Mouse (Mus musculus): Measurements from ENCODE around the gene Iqgap2. TPM values are rescaled to one million over a fixed set of nuclear protein-coding genes. Genes with fewer than 3 reads are reported as not detected.

Gene Iqgap2
- total and polyA plus RNA-seq, 2 experiments from 2014 or later, result 0.83 to 1.3 TPM

DNA sequence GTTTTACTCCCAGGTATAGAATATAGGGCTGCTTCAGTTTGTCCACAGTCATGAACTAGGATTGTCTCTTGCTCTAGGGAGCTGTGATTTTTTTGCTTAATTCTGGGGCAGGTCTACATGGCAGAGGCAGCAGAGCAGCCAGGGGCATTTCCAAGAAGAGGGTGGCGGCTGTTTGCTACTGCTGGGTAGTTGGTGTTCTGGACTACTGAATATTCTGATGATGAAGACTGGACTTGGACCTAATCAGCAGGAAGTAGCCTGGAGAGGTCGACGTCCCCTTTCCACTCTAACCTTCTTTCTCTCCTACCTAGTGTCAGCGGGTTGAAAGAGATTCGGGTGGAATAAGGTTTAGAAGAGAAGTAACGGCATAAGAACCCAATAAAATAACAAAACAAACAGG is 9.7 kb downstream of the Iqgap2 start:
- Histone ChIP-seq H3K4me2 (ENCODE audit: low read depth, low read length) (no peak overlapping the region), H3K27ac (ENCODE audit: low read depth) (no peak overlapping the region), H3K4me1 (ENCODE audit: control insufficient read depth, insufficient read depth) (no peaks in the 10 kb centered on the region), H3K36me3 (replicated peaks; ENCODE audit: control insufficient read depth, insufficient read depth, low read length) (no peaks in the 10 kb centered on the region), H3K4me3 (ENCODE audit: low read depth, low read length) (no peak overlapping the region), H3K9ac (replicated peaks; ENCODE audit: low read depth, low read length) (no peak overlapping the region), H3K9me3 (replicated peaks; ENCODE audit: control insufficient read depth, low read length) (0 out of 2 replicates have a peak, but pooled peaks cover 3% of the 10 kb centered on the region), H3K27me3 (ENCODE audit: control insufficient read depth, insufficient read depth, low read length) (no peaks in the 10 kb centered on the region)
- no peak for TF ChIP-seq CTCF (IDR thresholded peaks at IDR 0.05; ENCODE audit: low read depth)
- no peak for TF ChIP-seq EP300 (IDR thresholded peaks at IDR 0.05; ENCODE audit: low read depth)
- ATAC-seq (ENCODE audit: insufficient read depth, low read depth) (no peak), DNase-seq (ENCODE audit: low spot score) (no peak)
- 77% methylated on average over 6 of the region's 6 CpGs for WGBS

DNA sequence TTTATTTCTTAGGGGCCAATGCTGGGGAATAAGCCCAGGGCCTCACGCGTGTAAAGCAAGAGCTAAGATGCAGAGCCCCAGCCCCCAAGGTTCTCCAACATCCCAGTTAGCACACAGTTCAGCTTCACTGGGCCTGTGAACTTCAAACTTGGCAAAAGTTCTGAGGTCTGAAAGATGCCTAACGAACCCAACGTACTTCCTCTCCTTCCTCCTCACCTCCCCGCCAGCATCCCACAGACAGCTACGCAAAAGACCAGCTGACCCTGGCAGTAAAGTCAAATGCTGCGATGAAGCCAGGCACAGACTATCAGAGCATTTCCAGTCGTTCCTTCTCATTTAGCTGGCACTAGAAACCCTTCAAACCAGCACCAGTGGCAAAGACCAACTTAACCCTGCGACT is 10.3 kb downstream of the Iqgap2 start:
- no peak overlapping the region for H3K4me2 ChIP-seq (ENCODE audit: low read depth, low read length)
- H3K36me3 ChIP-seq (replicated peaks; ENCODE audit: control insufficient read depth, insufficient read depth, low read length), result no peaks in the 10 kb centered on the region
- 89% methylated on average over 9 of the region's 9 CpGs for WGBS
- DNase-seq (ENCODE audit: low spot score) (no peak), ATAC-seq (ENCODE audit: insufficient read depth, low read depth) (no peak)
- H3K9me3 ChIP-seq (replicated peaks; ENCODE audit: control insufficient read depth, low read length), result 0 out of 2 replicates have a peak, but pooled peaks cover 3% of the 10 kb centered on the region
- TF ChIP-seq CTCF (IDR thresholded peaks at IDR 0.05; ENCODE audit: low read depth) (no peak), EP300 (IDR thresholded peaks at IDR 0.05; ENCODE audit: low read depth) (no peak)
- no peak overlapping the region for H3K27ac ChIP-seq (ENCODE audit: low read depth)
- no peaks in the 10 kb centered on the region for H3K27me3 ChIP-seq (ENCODE audit: control insufficient read depth, insufficient read depth, low read length)
- H3K4me1 ChIP-seq (ENCODE audit: control insufficient read depth, insufficient read depth), result no peaks in the 10 kb centered on the region
- H3K4me3 ChIP-seq (ENCODE audit: low read depth, low read length), result no peak overlapping the region
- no peak overlapping the region for H3K9ac ChIP-seq (replicated peaks; ENCODE audit: low read depth, low read length)

GRCm38 (mm10) chr13:95880633-95881032 is 11.1 kb downstream of the Iqgap2 start:
- TF ChIP-seq CTCF (IDR thresholded peaks at IDR 0.05; ENCODE audit: low read depth) (no peak), EP300 (IDR thresholded peaks at IDR 0.05; ENCODE audit: low read depth) (no peak)
- no peak for ATAC-seq (ENCODE audit: insufficient read depth, low read depth)
- no peaks in the 10 kb centered on the region for H3K4me1 ChIP-seq (ENCODE audit: control insufficient read depth, insufficient read depth)

DNA sequence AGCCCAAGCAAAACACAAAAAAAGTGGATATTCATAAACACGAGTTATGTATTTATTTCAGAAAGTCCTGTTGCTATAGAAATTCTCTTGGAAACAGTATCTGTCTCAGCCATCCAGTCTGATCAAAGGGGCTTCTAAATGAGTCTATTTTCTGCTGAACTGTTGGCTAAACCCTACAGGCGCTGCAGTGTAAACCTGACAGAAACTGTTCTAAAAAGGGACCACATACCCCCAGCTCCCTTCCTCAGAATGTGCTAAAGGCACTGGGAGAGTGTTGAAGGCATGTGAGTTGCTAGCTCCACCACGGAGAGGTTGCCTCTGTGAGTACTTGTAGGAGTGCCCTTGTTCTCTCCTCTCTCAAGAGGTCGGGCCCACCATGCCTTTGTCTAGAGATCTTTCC is 19.7 kb downstream of the Iqgap2 start:
- Histone ChIP-seq H3K36me3 (replicated peaks; ENCODE audit: control insufficient read depth, insufficient read depth, low read length) (no peaks in the 10 kb centered on the region), H3K9me3 (replicated peaks; ENCODE audit: control insufficient read depth, low read length) (no peaks in the 10 kb centered on the region), H3K4me1 (ENCODE audit: control insufficient read depth, insufficient read depth) (no peaks in the 10 kb centered on the region), H3K4me2 (ENCODE audit: low read depth, low read length) (no peak overlapping the region), H3K4me3 (ENCODE audit: low read depth, low read length) (no peak overlapping the region), H3K27ac (ENCODE audit: low read depth) (no peak overlapping the region), H3K9ac (replicated peaks; ENCODE audit: low read depth, low read length) (no peak overlapping the region), H3K27me3 (ENCODE audit: control insufficient read depth, insufficient read depth, low read length) (no peaks in the 10 kb centered on the region)
- DNase-seq (ENCODE audit: low spot score) (no peak), ATAC-seq (ENCODE audit: insufficient read depth, low read depth) (no peak)
- no peak for TF ChIP-seq EP300 (IDR thresholded peaks at IDR 0.05; ENCODE audit: low read depth)
- TF ChIP-seq CTCF (IDR thresholded peaks at IDR 0.05; ENCODE audit: low read depth), result no peak
- WGBS, result 41% methylated on average over 4 of the region's 4 CpGs

More at GRCm38 (mm10) chr13:95880633-95881032, 11.1 kb downstream of the Iqgap2 start:
- H3K9ac ChIP-seq (replicated peaks; ENCODE audit: low read depth, low read length), result no peak overlapping the region
- no peak overlapping the region for H3K27ac ChIP-seq (ENCODE audit: low read depth)
- H3K36me3 ChIP-seq (replicated peaks; ENCODE audit: control insufficient read depth, insufficient read depth, low read length), result no peaks in the 10 kb centered on the region
- 0 out of 2 replicates have a peak, but pooled peaks cover 3% of the 10 kb centered on the region for H3K9me3 ChIP-seq (replicated peaks; ENCODE audit: control insufficient read depth, low read length)
- no peaks in the 10 kb centered on the region for H3K27me3 ChIP-seq (ENCODE audit: control insufficient read depth, insufficient read depth, low read length)
- H3K4me3 ChIP-seq (ENCODE audit: low read depth, low read length), result no peak overlapping the region
- H3K4me2 ChIP-seq (ENCODE audit: low read depth, low read length), result no peak overlapping the region
- DNase-seq (ENCODE audit: low spot score), result no peak
- 57% methylated on average over 6 of the region's 6 CpGs for WGBS

DNA sequence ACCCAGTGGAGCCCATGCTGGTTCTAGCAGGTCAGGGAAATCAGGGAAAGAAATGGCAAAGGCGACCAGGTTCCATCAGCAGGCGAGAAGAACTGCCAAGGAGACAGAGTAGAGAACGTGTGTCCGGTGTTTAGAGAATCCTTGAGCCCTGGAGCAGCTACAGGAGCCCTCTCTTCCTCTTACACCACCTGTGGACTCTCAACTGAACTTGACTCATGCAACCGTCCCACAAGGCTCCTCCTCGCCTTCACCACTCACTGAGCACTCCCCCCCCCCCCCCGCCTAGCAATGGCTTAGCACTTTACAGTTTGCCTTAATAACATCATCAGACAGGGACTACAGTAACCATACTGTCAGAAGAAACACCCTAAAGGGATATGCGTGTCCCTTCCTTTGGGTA is 21.1 kb downstream of the Iqgap2 start:
- no peak overlapping the region for H3K4me3 ChIP-seq (ENCODE audit: low read depth, low read length)
- H3K27me3 ChIP-seq (ENCODE audit: control insufficient read depth, insufficient read depth, low read length), result no peaks in the 10 kb centered on the region
- ATAC-seq (ENCODE audit: insufficient read depth, low read depth) (no peak), DNase-seq (ENCODE audit: low spot score) (no peak)
- no peaks in the 10 kb centered on the region for H3K4me1 ChIP-seq (ENCODE audit: control insufficient read depth, insufficient read depth)
- H3K27ac ChIP-seq (ENCODE audit: low read depth), result no peak overlapping the region
- no peaks in the 10 kb centered on the region for H3K36me3 ChIP-seq (replicated peaks; ENCODE audit: control insufficient read depth, insufficient read depth, low read length)
- H3K9ac ChIP-seq (replicated peaks; ENCODE audit: low read depth, low read length), result no peak overlapping the region
- H3K4me2 ChIP-seq (ENCODE audit: low read depth, low read length), result no peak overlapping the region
- WGBS, result 90% methylated on average over 7 of the region's 8 CpGs
- no peaks in the 10 kb centered on the region for H3K9me3 ChIP-seq (replicated peaks; ENCODE audit: control insufficient read depth, low read length)
- TF ChIP-seq CTCF (IDR thresholded peaks at IDR 0.05; ENCODE audit: low read depth) (no peak), EP300 (IDR thresholded peaks at IDR 0.05; ENCODE audit: low read depth) (no peak)

DNA sequence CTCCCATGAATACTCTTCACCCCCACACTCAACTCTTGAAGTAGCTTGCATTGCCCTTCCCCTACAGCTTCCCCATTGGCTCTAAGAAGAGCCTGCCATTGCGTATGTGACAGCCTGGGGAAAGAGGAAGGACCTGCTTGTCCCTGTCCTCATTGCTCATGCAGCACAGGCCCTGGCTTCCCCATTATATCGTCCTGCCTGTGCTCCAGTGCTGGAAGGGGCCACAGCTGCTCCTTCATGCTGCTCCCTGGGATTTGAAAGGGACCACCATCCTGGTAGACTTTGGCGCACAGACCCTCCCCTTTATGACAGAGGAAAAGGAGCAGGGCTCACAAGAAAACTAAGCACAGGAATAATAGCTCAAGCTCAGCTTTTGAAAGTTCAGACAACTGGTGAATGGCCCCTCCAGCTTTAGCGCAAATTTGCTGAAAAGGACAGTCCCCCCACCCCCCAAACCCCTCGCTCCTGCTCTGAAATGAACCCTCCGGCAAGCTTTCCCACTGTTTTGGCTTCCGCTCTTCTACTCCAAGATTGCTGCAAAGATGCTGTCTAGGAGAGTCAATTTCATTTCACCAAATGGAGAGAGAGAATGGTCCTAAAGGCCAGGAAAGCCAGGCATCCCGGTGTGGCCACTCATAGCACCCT is 22.7 kb downstream of the Iqgap2 start:
- ATAC-seq (ENCODE audit: insufficient read depth, low read depth) (no peak), DNase-seq (ENCODE audit: low spot score) (no peak)
- Histone ChIP-seq H3K9me3 (replicated peaks; ENCODE audit: control insufficient read depth, low read length) (no peaks in the 10 kb centered on the region), H3K27ac (ENCODE audit: low read depth) (no peak overlapping the region), H3K4me2 (ENCODE audit: low read depth, low read length) (no peak overlapping the region), H3K4me1 (ENCODE audit: control insufficient read depth, insufficient read depth) (no peaks in the 10 kb centered on the region), H3K9ac (replicated peaks; ENCODE audit: low read depth, low read length) (no peak overlapping the region), H3K36me3 (replicated peaks; ENCODE audit: control insufficient read depth, insufficient read depth, low read length) (no peaks in the 10 kb centered on the region), H3K27me3 (ENCODE audit: control insufficient read depth, insufficient read depth, low read length) (no peaks in the 10 kb centered on the region), H3K4me3 (ENCODE audit: low read depth, low read length) (no peak overlapping the region)
- TF ChIP-seq EP300 (IDR thresholded peaks at IDR 0.05; ENCODE audit: low read depth), result no peak
- TF ChIP-seq CTCF (IDR thresholded peaks at IDR 0.05; ENCODE audit: low read depth), result no peak
- 80% methylated on average over 8 of the region's 8 CpGs for WGBS

All from heart, postnatal 0 days (tissue).